Mouse (Mus musculus): ENCODE measurements around the gene Kcnma1. TPM values are rescaled to one million over a fixed set of nuclear protein-coding genes. Genes with fewer than 3 reads are reported as not detected.

Kcnma1 gene
- polyA plus RNA-seq, 1 experiment from 2014 or later: 0.38 TPM

DNA sequence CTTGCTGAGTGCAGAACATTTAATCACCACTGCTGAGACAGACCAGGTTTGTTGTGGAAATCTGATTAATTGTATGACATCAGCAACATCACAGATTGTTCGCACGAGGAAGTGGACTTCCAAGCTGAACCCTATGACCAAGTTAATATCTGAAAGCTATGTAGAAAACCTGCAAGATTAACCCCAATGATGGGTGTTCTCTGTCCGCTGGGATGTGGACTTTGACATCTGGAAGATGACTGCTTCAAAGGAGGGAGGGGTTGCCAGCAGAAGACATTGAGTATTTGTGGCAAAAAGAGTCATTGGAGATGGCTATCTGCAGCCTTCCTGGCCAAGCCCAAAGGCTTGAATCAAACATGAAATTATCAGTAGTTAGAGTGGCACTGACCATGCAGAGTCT lies 480.9 kb downstream of the Kcnma1 start:
- no peak overlapping the region for H3K4me2 ChIP-seq (ENCODE audit: low read depth, low read length)
- ATAC-seq (replicated peaks; ENCODE audit: extremely low read depth, insufficient read depth, low FRiP score): no peak
- 77% methylated on average over 3 of the region's 3 CpGs for WGBS
- no peaks in the 10 kb centered on the region for H3K27me3 ChIP-seq (ENCODE audit: control insufficient read depth, insufficient read depth, low read length)
- no peaks in the 10 kb centered on the region for H3K4me1 ChIP-seq (ENCODE audit: control insufficient read depth, insufficient read depth, low read length)
- H3K4me3 ChIP-seq (ENCODE audit: low read length): no peak overlapping the region
- no peak overlapping the region for H3K9ac ChIP-seq (ENCODE audit: low read length)
- H3K27ac ChIP-seq (ENCODE audit: low read length): no peak overlapping the region
- H3K9me3 ChIP-seq (replicated peaks; ENCODE audit: control insufficient read depth, low read length): 0 out of 2 replicates have a peak, but pooled peaks cover 5% of the 10 kb centered on the region
- H3K36me3 ChIP-seq (ENCODE audit: control insufficient read depth, insufficient read depth): no peaks in the 10 kb centered on the region

DNA sequence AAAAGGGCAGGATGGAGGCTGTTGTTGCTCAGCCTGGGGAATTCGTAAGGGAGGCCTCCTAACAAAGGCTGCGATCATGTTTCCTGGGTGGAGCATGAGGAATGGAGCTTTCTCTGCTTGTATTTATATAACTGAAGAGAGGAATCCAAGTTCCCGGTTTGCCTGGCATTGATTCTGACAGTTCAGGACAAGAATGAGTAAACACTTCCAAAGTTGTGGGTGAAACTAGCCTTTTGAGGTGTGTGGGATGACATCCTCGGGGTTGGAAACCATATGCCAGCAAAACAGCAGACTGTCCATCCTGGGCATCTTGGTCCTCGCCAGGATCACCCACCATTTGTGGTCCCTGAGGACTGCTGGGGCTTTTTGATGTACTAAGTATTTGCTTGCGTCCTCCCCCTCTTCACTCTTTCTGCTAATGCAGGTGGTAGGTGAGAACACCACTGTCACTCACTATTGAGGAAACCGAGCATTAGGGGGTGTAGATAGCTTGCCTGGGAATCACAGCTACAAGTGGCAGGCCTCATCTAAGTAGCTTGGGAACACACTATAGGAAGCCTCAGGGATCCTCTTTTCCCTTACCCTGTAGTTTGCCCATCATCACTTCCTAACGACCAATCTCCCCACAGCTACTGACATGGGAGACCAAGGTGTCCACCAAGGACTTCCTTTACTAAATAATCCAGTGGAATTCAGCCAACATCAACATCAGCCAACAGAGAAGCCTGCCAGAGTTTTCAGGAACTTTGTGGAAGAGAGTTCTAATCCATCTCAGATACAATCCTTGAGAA lies 482.4 kb downstream of the Kcnma1 start:
- no peaks in the 10 kb centered on the region for H3K36me3 ChIP-seq (ENCODE audit: control insufficient read depth, insufficient read depth)
- no peak for ATAC-seq (replicated peaks; ENCODE audit: extremely low read depth, insufficient read depth, low FRiP score)
- no peaks in the 10 kb centered on the region for H3K4me1 ChIP-seq (ENCODE audit: control insufficient read depth, insufficient read depth, low read length)
- 0 out of 2 replicates have a peak, but pooled peaks cover 5% of the 10 kb centered on the region for H3K9me3 ChIP-seq (replicated peaks; ENCODE audit: control insufficient read depth, low read length)
- no peak overlapping the region for H3K27ac ChIP-seq (ENCODE audit: low read length)
- H3K4me2 ChIP-seq (ENCODE audit: low read depth, low read length): no peak overlapping the region
- no peak overlapping the region for H3K9ac ChIP-seq (ENCODE audit: low read length)
- 59% methylated on average over 8 of the region's 8 CpGs for WGBS
- H3K4me3 ChIP-seq (ENCODE audit: low read length): no peak overlapping the region
- H3K27me3 ChIP-seq (ENCODE audit: control insufficient read depth, insufficient read depth, low read length): no peaks in the 10 kb centered on the region

DNA sequence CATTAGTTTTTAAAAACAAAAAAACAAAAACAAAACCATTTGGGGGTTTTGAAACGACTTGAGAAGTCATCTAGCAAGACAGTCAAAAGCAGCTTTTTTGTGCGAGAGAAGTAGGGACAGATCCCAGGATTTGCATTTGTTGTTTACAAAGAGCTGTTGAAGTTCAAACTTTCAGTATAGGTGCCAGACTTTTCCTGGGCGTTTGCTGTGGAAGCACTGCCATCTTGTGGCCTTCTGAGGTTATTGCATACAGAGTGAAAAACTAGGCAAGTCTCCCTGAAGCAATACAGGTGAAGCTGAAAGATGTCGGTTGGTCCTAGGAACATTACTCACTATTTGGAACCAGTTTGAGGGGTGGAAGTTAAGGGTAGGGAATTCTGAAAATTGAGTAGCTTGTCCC lies 484.6 kb downstream of the Kcnma1 start:
- WGBS: 8% methylated on average over 4 of the region's 4 CpGs

DNA sequence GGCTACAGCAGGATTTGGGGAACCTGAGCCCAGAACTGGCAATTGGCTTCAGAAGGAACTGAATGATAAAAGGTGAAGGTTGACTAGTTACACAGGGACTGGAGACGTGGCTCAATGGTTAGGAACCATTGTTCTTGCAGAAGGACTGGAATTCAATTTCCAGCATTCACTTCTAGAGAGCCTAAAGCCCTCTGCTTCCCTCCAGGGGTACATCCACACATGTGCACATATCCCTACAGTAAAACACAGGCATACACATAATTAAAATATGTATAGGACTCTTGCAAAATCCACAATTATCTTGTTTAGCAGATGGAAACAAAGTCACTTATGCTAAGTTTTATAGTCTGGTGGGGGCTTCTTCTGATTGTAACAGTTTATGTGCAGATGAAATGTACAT lies 485.1 kb downstream of the Kcnma1 start:
- Histone ChIP-seq H3K4me1 (ENCODE audit: control insufficient read depth, insufficient read depth, low read length) (no peaks in the 10 kb centered on the region), H3K9ac (ENCODE audit: low read length) (no peak overlapping the region), H3K27me3 (ENCODE audit: control insufficient read depth, insufficient read depth, low read length) (no peaks in the 10 kb centered on the region), H3K4me3 (ENCODE audit: low read length) (no peak overlapping the region), H3K9me3 (replicated peaks; ENCODE audit: control insufficient read depth, low read length) (0 out of 2 replicates have a peak, but pooled peaks cover under 1% of the 10 kb centered on the region), H3K4me2 (ENCODE audit: low read depth, low read length) (no peak overlapping the region), H3K36me3 (ENCODE audit: control insufficient read depth, insufficient read depth) (no peaks in the 10 kb centered on the region), H3K27ac (ENCODE audit: low read length) (no peak overlapping the region)
- no peak for ATAC-seq (replicated peaks; ENCODE audit: extremely low read depth, insufficient read depth, low FRiP score)
- WGBS: 69% methylated on average over 1 of the region's 1 CpGs

More for the DNA sequence above, 484.6 kb downstream of the Kcnma1 start:
- Histone ChIP-seq H3K9ac (ENCODE audit: low read length) (no peak overlapping the region), H3K36me3 (ENCODE audit: control insufficient read depth, insufficient read depth) (no peaks in the 10 kb centered on the region), H3K4me1 (ENCODE audit: control insufficient read depth, insufficient read depth, low read length) (no peaks in the 10 kb centered on the region), H3K27me3 (ENCODE audit: control insufficient read depth, insufficient read depth, low read length) (no peaks in the 10 kb centered on the region), H3K27ac (ENCODE audit: low read length) (no peak overlapping the region), H3K9me3 (replicated peaks; ENCODE audit: control insufficient read depth, low read length) (0 out of 2 replicates have a peak, but pooled peaks cover 5% of the 10 kb centered on the region), H3K4me2 (ENCODE audit: low read depth, low read length) (no peak overlapping the region), H3K4me3 (ENCODE audit: low read length) (no peak overlapping the region)
- no peak for ATAC-seq (replicated peaks; ENCODE audit: extremely low read depth, insufficient read depth, low FRiP score)

DNA sequence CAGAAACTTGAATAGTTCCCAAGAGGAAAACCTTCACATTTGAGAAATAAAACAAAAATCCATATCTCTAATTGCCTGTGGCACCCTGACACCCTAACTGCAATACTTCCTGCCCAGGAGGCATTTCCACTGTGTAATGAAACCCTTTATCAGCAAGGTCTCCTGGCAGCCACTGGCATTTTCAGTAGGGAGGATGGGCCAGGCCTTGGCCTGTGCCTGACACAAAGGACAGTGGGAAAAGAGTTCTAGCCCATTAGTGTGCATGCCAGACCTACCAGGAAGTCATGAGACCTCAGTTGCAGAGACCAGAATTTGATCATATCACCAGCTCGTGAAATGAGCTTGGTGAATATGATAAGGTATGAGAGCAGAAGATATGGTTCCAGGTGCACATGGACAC lies 488.4 kb downstream of the Kcnma1 start:
- no peak overlapping the region for H3K9ac ChIP-seq (ENCODE audit: low read length)
- H3K4me3 ChIP-seq (ENCODE audit: low read length): no peak overlapping the region
- H3K27ac ChIP-seq (ENCODE audit: low read length): no peak overlapping the region
- 34% methylated on average over 1 of the region's 1 CpGs for WGBS
- no peak for ATAC-seq (replicated peaks; ENCODE audit: extremely low read depth, insufficient read depth, low FRiP score)
- no peaks in the 10 kb centered on the region for H3K4me1 ChIP-seq (ENCODE audit: control insufficient read depth, insufficient read depth, low read length)
- no peaks in the 10 kb centered on the region for H3K27me3 ChIP-seq (ENCODE audit: control insufficient read depth, insufficient read depth, low read length)
- H3K4me2 ChIP-seq (ENCODE audit: low read depth, low read length): no peak overlapping the region
- H3K9me3 ChIP-seq (replicated peaks; ENCODE audit: control insufficient read depth, low read length): no peaks in the 10 kb centered on the region
- no peaks in the 10 kb centered on the region for H3K36me3 ChIP-seq (ENCODE audit: control insufficient read depth, insufficient read depth)

DNA sequence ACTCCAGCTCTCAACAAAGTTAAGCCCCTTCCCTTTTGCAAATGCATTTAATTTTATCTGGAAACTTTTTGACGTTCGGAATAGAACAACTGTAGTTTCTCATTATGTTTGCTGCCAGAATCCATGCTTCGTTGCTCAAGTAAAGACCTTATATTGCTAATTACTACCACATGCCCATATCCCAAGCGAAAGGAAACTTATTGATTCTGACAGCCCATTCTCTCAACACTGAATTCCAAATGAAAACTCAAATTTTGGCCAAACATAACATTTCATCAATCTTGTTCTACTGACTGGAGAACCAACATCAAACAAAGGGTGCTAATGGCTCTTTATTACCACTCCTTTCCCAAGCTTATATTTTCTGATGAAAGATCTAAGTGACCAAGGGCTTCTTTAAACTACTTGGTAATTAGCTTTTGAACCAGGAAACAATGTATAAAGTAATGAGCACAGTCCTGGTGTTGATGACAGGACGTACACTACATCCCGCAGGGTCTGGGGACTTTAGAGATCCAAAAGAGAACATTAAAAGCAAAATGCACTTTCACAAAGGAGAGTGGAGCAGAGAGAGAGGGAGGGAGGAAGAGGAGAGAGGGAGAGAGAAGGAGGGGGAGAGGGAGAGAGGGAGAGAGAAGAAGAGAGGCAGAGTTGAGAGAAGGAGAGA lies 490.3 kb downstream of the Kcnma1 start:
- Histone ChIP-seq H3K9ac (ENCODE audit: low read length) (no peak overlapping the region), H3K27ac (ENCODE audit: low read length) (no peak overlapping the region), H3K4me3 (ENCODE audit: low read length) (no peak overlapping the region), H3K36me3 (ENCODE audit: control insufficient read depth, insufficient read depth) (no peaks in the 10 kb centered on the region), H3K9me3 (replicated peaks; ENCODE audit: control insufficient read depth, low read length) (no peaks in the 10 kb centered on the region), H3K4me1 (ENCODE audit: control insufficient read depth, insufficient read depth, low read length) (no peaks in the 10 kb centered on the region), H3K4me2 (ENCODE audit: low read depth, low read length) (no peak overlapping the region), H3K27me3 (ENCODE audit: control insufficient read depth, insufficient read depth, low read length) (no peaks in the 10 kb centered on the region)
- ATAC-seq (replicated peaks; ENCODE audit: extremely low read depth, insufficient read depth, low FRiP score): no peak
- WGBS: 66% methylated on average over 6 of the region's 6 CpGs

DNA sequence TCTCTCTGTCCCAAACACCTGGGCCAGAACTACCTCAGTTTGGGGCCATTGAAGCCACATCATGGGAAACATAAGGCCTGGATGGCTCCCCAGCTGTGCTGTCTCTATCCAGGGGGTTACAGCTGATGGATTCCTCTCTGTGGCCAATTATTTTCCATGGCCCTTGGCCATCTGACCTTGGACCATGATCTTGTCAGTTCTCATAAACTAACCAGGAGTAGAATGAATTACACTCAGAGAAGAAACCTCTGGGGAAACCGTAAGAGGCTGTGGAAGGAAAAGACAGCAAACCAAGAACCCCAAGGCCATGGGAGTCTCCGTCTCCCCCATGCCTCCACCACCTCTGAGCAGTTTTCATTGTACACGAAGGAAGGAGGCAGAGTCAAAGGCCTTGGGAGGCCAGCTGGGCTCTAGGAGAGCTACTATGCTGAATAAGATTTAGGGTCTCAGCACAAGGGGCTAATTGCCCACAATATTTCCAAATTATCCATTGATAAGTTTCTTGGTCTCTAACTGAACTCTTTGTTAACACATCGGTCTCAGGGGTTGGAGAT lies 491.6 kb downstream of the Kcnma1 start:
- ATAC-seq (replicated peaks; ENCODE audit: extremely low read depth, insufficient read depth, low FRiP score): no peak
- no peaks in the 10 kb centered on the region for H3K36me3 ChIP-seq (ENCODE audit: control insufficient read depth, insufficient read depth)
- 77% methylated on average over 4 of the region's 4 CpGs for WGBS

DNA sequence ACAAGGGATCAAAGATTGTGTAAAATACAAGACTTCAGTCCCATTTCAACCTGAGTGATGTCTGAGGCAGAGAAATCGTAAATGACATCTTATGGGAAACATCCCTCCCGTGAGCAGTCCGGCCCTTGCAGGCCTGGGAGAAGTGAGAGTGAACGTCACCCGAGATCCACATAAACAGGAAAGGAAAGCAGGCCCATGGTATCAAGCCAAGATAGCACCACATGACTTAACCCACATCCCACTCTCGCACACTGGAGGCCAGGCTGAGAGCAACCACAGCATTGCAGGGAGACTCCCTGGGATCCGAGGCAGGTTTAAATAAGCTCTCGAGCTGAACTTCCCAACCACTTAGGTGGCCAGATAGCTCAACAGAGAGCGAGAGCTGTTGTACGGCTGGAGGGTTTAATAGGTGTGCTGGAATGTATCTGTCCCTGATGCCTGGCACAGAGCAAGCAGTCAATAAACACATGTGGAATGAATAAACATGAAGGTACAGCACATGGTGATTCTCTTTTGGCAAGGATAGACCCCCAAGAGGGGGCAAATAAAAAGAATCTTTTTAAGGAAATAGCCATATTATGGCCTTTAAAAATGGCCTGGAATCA lies 493.1 kb downstream of the Kcnma1 start:
- no peak for ATAC-seq (replicated peaks; ENCODE audit: extremely low read depth, insufficient read depth, low FRiP score)
- Histone ChIP-seq H3K9ac (ENCODE audit: low read length) (no peak overlapping the region), H3K27ac (ENCODE audit: low read length) (no peak overlapping the region), H3K27me3 (ENCODE audit: control insufficient read depth, insufficient read depth, low read length) (no peaks in the 10 kb centered on the region), H3K36me3 (ENCODE audit: control insufficient read depth, insufficient read depth) (no peaks in the 10 kb centered on the region), H3K4me3 (ENCODE audit: low read length) (no peak overlapping the region), H3K4me1 (ENCODE audit: control insufficient read depth, insufficient read depth, low read length) (no peaks in the 10 kb centered on the region), H3K4me2 (ENCODE audit: low read depth, low read length) (no peak overlapping the region), H3K9me3 (replicated peaks; ENCODE audit: control insufficient read depth, low read length) (no peaks in the 10 kb centered on the region)
- WGBS: 47% methylated on average over 10 of the region's 10 CpGs

More for the DNA sequence above, 491.6 kb downstream of the Kcnma1 start:
- Histone ChIP-seq H3K4me3 (ENCODE audit: low read length) (no peak overlapping the region), H3K27ac (ENCODE audit: low read length) (no peak overlapping the region), H3K9ac (ENCODE audit: low read length) (no peak overlapping the region), H3K27me3 (ENCODE audit: control insufficient read depth, insufficient read depth, low read length) (no peaks in the 10 kb centered on the region), H3K4me1 (ENCODE audit: control insufficient read depth, insufficient read depth, low read length) (no peaks in the 10 kb centered on the region), H3K9me3 (replicated peaks; ENCODE audit: control insufficient read depth, low read length) (no peaks in the 10 kb centered on the region), H3K4me2 (ENCODE audit: low read depth, low read length) (no peak overlapping the region)

DNA sequence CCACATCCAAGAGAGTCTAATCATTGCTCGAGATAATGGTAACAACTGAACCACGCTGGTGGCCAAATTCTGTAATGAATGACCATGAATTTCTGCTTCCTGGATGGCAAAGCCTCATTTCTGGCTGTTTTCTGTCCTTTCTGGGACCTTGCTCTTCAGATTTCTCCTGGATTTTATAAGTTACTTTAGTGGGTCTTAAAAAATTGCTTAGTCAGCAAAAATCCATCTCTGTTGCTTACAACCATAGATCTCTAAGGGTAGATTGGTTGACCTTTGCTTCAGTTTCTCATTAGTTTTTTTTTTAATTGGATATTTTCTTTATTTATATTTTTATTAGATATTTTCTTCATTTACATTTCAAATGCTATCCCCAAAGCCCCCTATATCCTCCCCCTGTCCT lies 496.9 kb downstream of the Kcnma1 start:
- no peak overlapping the region for H3K27ac ChIP-seq (ENCODE audit: low read length)
- H3K9me3 ChIP-seq (replicated peaks; ENCODE audit: control insufficient read depth, low read length): no peaks in the 10 kb centered on the region
- H3K27me3 ChIP-seq (ENCODE audit: control insufficient read depth, insufficient read depth, low read length): no peaks in the 10 kb centered on the region
- no peak overlapping the region for H3K9ac ChIP-seq (ENCODE audit: low read length)
- no peak for ATAC-seq (replicated peaks; ENCODE audit: extremely low read depth, insufficient read depth, low FRiP score)
- H3K4me3 ChIP-seq (ENCODE audit: low read length): no peak overlapping the region
- H3K36me3 ChIP-seq (ENCODE audit: control insufficient read depth, insufficient read depth): no peaks in the 10 kb centered on the region
- H3K4me2 ChIP-seq (ENCODE audit: low read depth, low read length): no peak overlapping the region
- H3K4me1 ChIP-seq (ENCODE audit: control insufficient read depth, insufficient read depth, low read length): no peaks in the 10 kb centered on the region
- WGBS: 84% methylated on average over 2 of the region's 2 CpGs
